Mouse (Mus musculus) CH12.LX (cell line): ENCODE data around the gene Phactr3. TPM values are rescaled to one million over a fixed set of nuclear protein-coding genes. Genes with fewer than 3 reads are reported as not detected.

ENCODE experiments used
- DNase-seq: peaks from one replicate; pipeline ENCODE4 v3.0.0-alpha.2; 2013; ENCODE audit errors: extremely low read depth
- H3K27ac ChIP-seq: 2 replicates; pipeline ENCODE4 v1.5.1; 2012; ENCODE audit warnings: low read depth, mild to moderate bottlenecking, control low read depth, moderate library complexity; ENCODE audit not compliant: insufficient read depth
- H3K27me3 ChIP-seq: replicated peaks from 2 replicates; pipeline ENCODE3; 2012; ENCODE audit warnings: inconsistent platforms
- H3K36me3 ChIP-seq, 2 experiments: replicated peaks in 1 of 2; 2 replicates each; pipeline versions ENCODE3 to v1.6.1; 2012; ENCODE audit warnings: inconsistent platforms in 1 of 2, low read length in 1 of 2, mild to moderate bottlenecking in 1 of 2, mixed read lengths in 1 of 2, moderate library complexity in 1 of 2; ENCODE audit not compliant: control insufficient read depth in 1 of 2, insufficient read depth in 1 of 2
- H3K4me1 ChIP-seq, 2 experiments: 2 replicates each; pipeline ENCODE4 v1.6.1; 2012; ENCODE audit warnings: inconsistent platforms in 1 of 2, moderate library complexity in 1 of 2; ENCODE audit not compliant: insufficient read depth in 2 of 2, control insufficient read depth in 1 of 2
- H3K4me2 ChIP-seq: 2 replicates; pipeline ENCODE4 v1.6.1; 2012; ENCODE audit warnings: low read depth, mild to moderate bottlenecking, control low read depth; ENCODE audit not compliant: poor library complexity, insufficient read depth, severe bottlenecking
- H3K4me3 ChIP-seq, 3 experiments: fragments of 150-350 bp in 1 of 3; sonication (generic) in 1 of 3; replicated peaks in 1 of 3; 2 replicates each; pipeline versions ENCODE3 to v1.5.1; 2011 to 2012; ENCODE audit warnings: low read depth in 2 of 3, low read length in 2 of 3, mild to moderate bottlenecking in 2 of 3, moderate library complexity in 2 of 3, control low read depth in 1 of 3, improper control_type of control experiment in 1 of 3, inconsistent platforms in 1 of 3, mixed read lengths in 1 of 3; ENCODE audit not compliant: poor library complexity in 1 of 3
- H3K79me2 ChIP-seq: replicated peaks from 2 replicates; pipeline ENCODE4 v1.6.1; 2012; ENCODE audit warnings: mild to moderate bottlenecking, moderate library complexity; ENCODE audit not compliant: control insufficient read depth, poor library complexity, insufficient read depth, severe bottlenecking; ENCODE audit errors: extremely low read depth
- H3K9ac ChIP-seq: 2 replicates; pipeline ENCODE4 v1.6.1; 2012; ENCODE audit warnings: low read depth, mild to moderate bottlenecking, control low read depth, moderate library complexity; ENCODE audit not compliant: insufficient read depth
- H3K9me3 ChIP-seq: replicated peaks from 2 replicates; pipeline ENCODE3; 2012; ENCODE audit warnings: low read length, inconsistent platforms, mixed read lengths
- CHD1 ChIP-seq: IDR thresholded peaks from 2 replicates; pipeline ENCODE4 v1.6.1; 2012; ENCODE audit warnings: low read depth, low read length, improper control_type of control experiment, inconsistent platforms
- CHD2 ChIP-seq: IDR thresholded peaks from 2 replicates; pipeline ENCODE4 v1.6.1; 2011; ENCODE audit warnings: low read length, improper control_type of control experiment
- CTCF ChIP-seq, 2 experiments: IDR thresholded peaks in 1 of 2; conservative IDR thresholded peaks in 1 of 2; 2 replicates each; pipeline ENCODE4 v1.5.1; 2011 to 2012; ENCODE audit warnings: low read depth in 2 of 2, low read length in 2 of 2, improper control_type of control experiment in 1 of 2, inconsistent platforms in 1 of 2, mild to moderate bottlenecking in 1 of 2, moderate library complexity in 1 of 2
- EP300 ChIP-seq: IDR thresholded peaks from 2 replicates; pipeline ENCODE4 v1.6.1; 2011; ENCODE audit warnings: low read length, improper control_type of control experiment
- ETS1 ChIP-seq: conservative IDR thresholded peaks from 2 replicates; pipeline ENCODE4 v1.6.1; 2012; ENCODE audit warnings: low read depth, mild to moderate bottlenecking, inconsistent platforms, low read length, improper control_type of control experiment, moderate library complexity
- HCFC1 ChIP-seq: IDR thresholded peaks from 2 replicates; pipeline ENCODE4 v1.6.1; 2012; ENCODE audit warnings: low read depth, mild to moderate bottlenecking, inconsistent platforms, low read length, improper control_type of control experiment
- IRF4 ChIP-seq: IDR thresholded peaks from 2 replicates; pipeline ENCODE4 v1.6.1; 2014; ENCODE audit warnings: low read depth, mild to moderate bottlenecking, inconsistent platforms, low read length, improper control_type of control experiment
- JUND ChIP-seq: conservative IDR thresholded peaks from 2 replicates; pipeline ENCODE4 v1.6.1; 2011; ENCODE audit warnings: low read depth, low read length, improper control_type of control experiment
- MAFK ChIP-seq: IDR thresholded peaks from 2 replicates; pipeline ENCODE4 v1.6.1; 2011; ENCODE audit warnings: low read length, improper control_type of control experiment; ENCODE audit not compliant: insufficient replicate concordance
- MAX ChIP-seq: IDR thresholded peaks from 2 replicates; pipeline ENCODE4 v1.6.1; 2011; ENCODE audit warnings: low read length, improper control_type of control experiment
- MEF2A ChIP-seq: IDR thresholded peaks from 2 replicates; pipeline ENCODE4 v1.6.1; 2014; ENCODE audit warnings: low read depth, mild to moderate bottlenecking, inconsistent platforms, low read length, improper control_type of control experiment, borderline replicate concordance
- MXI1 ChIP-seq: IDR thresholded peaks from 2 replicates; pipeline ENCODE4 v1.6.1; 2011; ENCODE audit warnings: mild to moderate bottlenecking, low read depth, low read length, improper control_type of control experiment
- MYC ChIP-seq: IDR thresholded peaks from 2 replicates; pipeline ENCODE4 v1.6.1; 2011; ENCODE audit warnings: low read depth, mild to moderate bottlenecking, improper control_type of control experiment, low read length
- NELFE ChIP-seq: IDR thresholded peaks from 2 replicates; pipeline ENCODE4 v1.6.1; 2011; ENCODE audit warnings: low read depth, low read length, improper control_type of control experiment
- NRF1 ChIP-seq: IDR thresholded peaks from 2 replicates; pipeline ENCODE4 v1.6.1; 2014; ENCODE audit warnings: low read depth, mild to moderate bottlenecking, inconsistent platforms, low read length, improper control_type of control experiment, moderate library complexity
- POLR2A ChIP-seq: IDR thresholded peaks from 2 replicates; pipeline ENCODE4 v1.6.1; 2011; ENCODE audit warnings: low read depth, mild to moderate bottlenecking, improper control_type of control experiment, low read length
- POLR2AphosphoS2 ChIP-seq: IDR thresholded peaks from 2 replicates; pipeline ENCODE4 v1.6.1; 2011; ENCODE audit warnings: low read depth, low read length, improper control_type of control experiment
- RAD21 ChIP-seq: IDR thresholded peaks from 2 replicates; pipeline ENCODE4 v1.6.1; 2011; ENCODE audit warnings: low read depth, mild to moderate bottlenecking, low read length, improper control_type of control experiment, moderate library complexity
- SIN3A ChIP-seq: IDR thresholded peaks from 2 replicates; pipeline ENCODE4 v1.6.1; 2012; ENCODE audit warnings: low read length, improper control_type of control experiment, inconsistent platforms
- TBP ChIP-seq: conservative IDR thresholded peaks from 2 replicates; pipeline ENCODE4 v1.6.1; 2011; ENCODE audit warnings: low read depth, low read length, improper control_type of control experiment
- TCF12 ChIP-seq: IDR thresholded peaks from 2 replicates; pipeline ENCODE4 v1.6.1; 2014; ENCODE audit warnings: low read depth, mild to moderate bottlenecking, inconsistent platforms, low read length, improper control_type of control experiment
- ZC3H11A ChIP-seq: IDR thresholded peaks from 2 replicates; pipeline ENCODE4 v1.6.1; 2012; ENCODE audit warnings: low read depth, mild to moderate bottlenecking, inconsistent platforms, low read length, improper control_type of control experiment
- ZKSCAN1 ChIP-seq: IDR thresholded peaks from 2 replicates; pipeline ENCODE4 v1.6.1; 2012; ENCODE audit warnings: low read depth, inconsistent platforms, low read length, improper control_type of control experiment, borderline replicate concordance
- ZMIZ1 ChIP-seq: IDR thresholded peaks from 2 replicates; pipeline ENCODE4 v1.6.1; 2012; ENCODE audit warnings: low read depth, mild to moderate bottlenecking, inconsistent platforms, low read length, improper control_type of control experiment
- ZNF384 ChIP-seq: IDR thresholded peaks from 2 replicates; pipeline ENCODE4 v1.6.1; 2012; ENCODE audit warnings: low read depth, low read length, improper control_type of control experiment, inconsistent platforms
- dilution Hi-C: fragments of 300-500 bp; cut with MboI; formaldehyde crosslinking; loops from 2 replicates; pipeline ENCODE4 v1.14.3; 2020; ENCODE audit warnings: low sequenced_read_pairs; ENCODE audit not compliant: extremely low pct_unique_long_range_greater_than_20kb, extremely low pct_ligation_motif_present
- in situ Hi-C: fragments of 300-500 bp; cut with MboI; formaldehyde crosslinking; loops from 3 replicates; pipeline ENCODE4 v1.14.3; 2019; ENCODE audit warnings: low sequenced_read_pairs, low pct_ligation_motif_present, low pct_unique_long_range_greater_than_20kb, mixed read lengths
- polyA plus RNA-seq: library from polyadenylated mRNA; unstranded; fragments of >175 nt; gene quantifications from 2 replicates; pipeline ENCODE4 v1.2.1, GENCODE M21; 2012; ENCODE audit warnings: low read depth; ENCODE audit not compliant: insufficient read length
- total RNA-seq, 2 experiments: library from RNA; depleted of rRNA; stranded (reverse); fragments of 300-350 nt in 1 of 2; fragments of >200 nt in 1 of 2; gene quantifications; 2 replicates each; pipeline ENCODE4 v1.2.3; 2012 to 2014

The Phactr3 gene
- total and polyA plus RNA-seq, 3 experiments, result 0.21 to 0.75 TPM; not detected in 1

GRCm38 (mm10) chr2:178244866-178245265, 126.1 kb downstream of the Phactr3 start:
- Histone ChIP-seq H3K4me2 (no peak overlapping the region), H3K4me3 (no peak overlapping the region), H3K9ac (no peak overlapping the region), H3K4me1 (no peaks in the 10 kb centered on the region), H3K27ac (no peak overlapping the region), H3K27me3 (peaks cover 75% of the 10 kb centered on the region), H3K36me3 (no peaks in the 10 kb centered on the region), H3K9me3 (no peaks in the 10 kb centered on the region), H3K79me2 (no peaks in the 10 kb centered on the region)
- DNase-seq, result no peak
- dilution Hi-C loops (no loop called here), in situ Hi-C loops (no loop called here)
- no peak for TF ChIP-seq CHD2
- no peak for TF ChIP-seq ZNF384
- TF ChIP-seq NELFE, result no peak
- no peak for TF ChIP-seq MYC
- TF ChIP-seq CHD1, result no peak
- TF ChIP-seq MAFK, result no peak
- TF ChIP-seq TBP, result no peak
- no peak for TF ChIP-seq MAX
- TF ChIP-seq MXI1, result no peak
- no peak for TF ChIP-seq POLR2AphosphoS2
- no peak for TF ChIP-seq RAD21
- no peak for TF ChIP-seq HCFC1
- no peak for TF ChIP-seq ZC3H11A
- TF ChIP-seq ETS1, result no peak
- no peak for TF ChIP-seq NRF1

- dilution Hi-C loops, result no loop called here
Observed at GRCm38 (mm10) chr2:178245841-178246240, 127.1 kb downstream of the Phactr3 start.

More at GRCm38 (mm10) chr2:178245841-178246240, 127.1 kb downstream of the Phactr3 start:
- Histone ChIP-seq H3K9me3 (no peaks in the 10 kb centered on the region), H3K4me2 (no peak overlapping the region), H3K79me2 (no peaks in the 10 kb centered on the region), H3K27ac (no peak overlapping the region), H3K4me3 (no peak overlapping the region), H3K36me3 (no peaks in the 10 kb centered on the region), H3K27me3 (peaks cover 78% of the 10 kb centered on the region), H3K4me1 (no peaks in the 10 kb centered on the region), H3K9ac (no peak overlapping the region)
- in situ Hi-C loops, result no loop called here
- TF ChIP-seq MYC, result no peak
- no peak for TF ChIP-seq MEF2A
- no peak for TF ChIP-seq TCF12
- TF ChIP-seq ZKSCAN1, result no peak
- no peak for TF ChIP-seq IRF4
- TF ChIP-seq JUND, result no peak
- no peak for TF ChIP-seq RAD21
- no peak for TF ChIP-seq CTCF (conservative IDR thresholded peaks at IDR 0.05 in 1 of 2, IDR thresholded peaks at IDR 0.05 in 1 of 2; ENCODE audit: low read depth in 2 of 2, low read length in 2 of 2)
- TF ChIP-seq SIN3A, result no peak
- no peak for TF ChIP-seq MAFK
- no peak for TF ChIP-seq POLR2A
- no peak for TF ChIP-seq EP300
- no peak for TF ChIP-seq ZMIZ1
- DNase-seq, result no peak
